Mouse (Mus musculus) bone marrow macrophage, adult 2 months (primary cell): Measurements from ENCODE around the gene Rapgef4.

Experiments used
- CTCF ChIP-seq: IDR thresholded peaks from 2 replicates; pipeline ENCODE4 v1.5.1; 2012; ENCODE audit warnings: low read depth, mild to moderate bottlenecking, low read length, moderate library complexity
- POLR2A ChIP-seq: IDR thresholded peaks from 2 replicates; pipeline ENCODE4 v1.6.1; 2012; ENCODE audit warnings: mild to moderate bottlenecking, low read depth, low read length, borderline replicate concordance

GRCm38 (mm10) chr2:71967855-71968254, 13.2 kb upstream of the Rapgef4 start:
- TF ChIP-seq POLR2A, result no peak
- no peak for TF ChIP-seq CTCF
